Mouse (Mus musculus): ENCODE measurements around the gene Erc2. TPM values are rescaled to one million over a fixed set of nuclear protein-coding genes. Genes with fewer than 3 reads are reported as not detected.

Erc2 gene
- polyA plus RNA-seq, 2 experiments, result 0.52 to 0.99 TPM

GRCm38 (mm10) chr14:28304131-28304530, 681.9 kb downstream of the Erc2 start:
- ATAC-seq (ENCODE audit: insufficient read depth) (no peak), DNase-seq (ENCODE audit: low read depth in 3 of 3, low spot score in 3 of 3) (no peak)
- H3K36me3 ChIP-seq (replicated peaks; ENCODE audit: control insufficient read depth, insufficient read depth, low read depth), result no peaks in the 10 kb centered on the region
- H3K4me1 ChIP-seq (replicated peaks; ENCODE audit: control insufficient read depth in 2 of 2, insufficient read depth in 2 of 2, low read length in 1 of 2), result no peaks in the 10 kb centered on the region; a peak in 1 of 4 replicates
- TF ChIP-seq CTCF (IDR thresholded peaks at IDR 0.05; ENCODE audit: low read depth) (no peak), EP300 (IDR thresholded peaks at IDR 0.05; ENCODE audit: low read depth) (no peak)
- no peak overlapping the region for H3K27ac ChIP-seq
- H3K9ac ChIP-seq (replicated peaks), result no peak overlapping the region
- H3K4me3 ChIP-seq (ENCODE audit: insufficient read depth in 1 of 2, low read depth in 2 of 2, low read length in 2 of 2), result no peak overlapping the region
- H3K9me3 ChIP-seq (ENCODE audit: control insufficient read depth, low read length), result no peaks in the 10 kb centered on the region
- H3K27me3 ChIP-seq (ENCODE audit: control insufficient read depth, insufficient read depth, low read length), result no peaks in the 10 kb centered on the region
- H3K4me2 ChIP-seq (ENCODE audit: low read depth), result no peak overlapping the region
- WGBS (ENCODE audit: insufficient replicate concordance), result 48% methylated on average over 5 of the region's 5 CpGs

- Histone ChIP-seq H3K9ac (replicated peaks) (no peak overlapping the region), H3K4me3 (ENCODE audit: insufficient read depth in 1 of 2, low read depth in 2 of 2, low read length in 2 of 2) (no peak overlapping the region), H3K27me3 (ENCODE audit: control insufficient read depth, insufficient read depth, low read length) (no peaks in the 10 kb centered on the region), H3K9me3 (ENCODE audit: control insufficient read depth, low read length) (no peaks in the 10 kb centered on the region), H3K36me3 (replicated peaks; ENCODE audit: control insufficient read depth, insufficient read depth, low read depth) (no peaks in the 10 kb centered on the region), H3K27ac (no peak overlapping the region), H3K4me1 (replicated peaks; ENCODE audit: control insufficient read depth in 2 of 2, insufficient read depth in 2 of 2, low read length in 1 of 2) (no peaks in the 10 kb centered on the region; a peak in 1 of 4 replicates), H3K4me2 (ENCODE audit: low read depth) (no peak overlapping the region)
- TF ChIP-seq CTCF (IDR thresholded peaks at IDR 0.05; ENCODE audit: low read depth), result no peak
- TF ChIP-seq EP300 (IDR thresholded peaks at IDR 0.05; ENCODE audit: low read depth), result no peak
- DNase-seq (ENCODE audit: low read depth in 3 of 3, low spot score in 3 of 3), result no peak
- 50% methylated on average over 1 of the region's 1 CpGs for WGBS (ENCODE audit: insufficient replicate concordance)
- no peak for ATAC-seq (ENCODE audit: insufficient read depth)
Observed at GRCm38 (mm10) chr14:28308661-28309060, 686.4 kb downstream of the Erc2 start.

DNA sequence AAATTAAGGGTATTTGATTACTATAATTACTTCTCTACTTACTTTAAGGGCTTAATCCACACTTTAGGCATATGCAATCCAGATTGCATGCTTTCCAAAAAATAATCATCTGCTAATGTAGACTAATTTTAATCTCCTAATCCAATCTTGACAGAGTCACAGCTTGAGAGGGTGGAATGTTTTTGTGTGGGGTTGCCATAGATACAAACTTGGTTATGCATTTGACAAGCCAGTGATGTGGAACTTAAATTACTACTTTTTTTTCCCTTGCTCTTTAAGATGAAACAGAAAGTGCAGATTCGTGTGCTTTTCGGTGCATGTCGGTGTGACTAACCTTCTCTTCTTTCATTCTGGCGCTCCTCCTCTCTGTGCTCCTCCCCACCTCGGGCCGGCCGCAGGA, 694.6 kb downstream of the Erc2 start:
- WGBS (ENCODE audit: insufficient replicate concordance), result 72% methylated on average over 7 of the region's 7 CpGs
- no peak for DNase-seq (ENCODE audit: low read depth in 3 of 3, low spot score in 3 of 3)
- no peak overlapping the region for H3K4me3 ChIP-seq (ENCODE audit: insufficient read depth in 1 of 2, low read depth in 2 of 2, low read length in 2 of 2)
- no peaks in the 10 kb centered on the region for H3K27me3 ChIP-seq (ENCODE audit: control insufficient read depth, insufficient read depth, low read length)
- no peak overlapping the region for H3K9ac ChIP-seq (replicated peaks)
- H3K9me3 ChIP-seq (ENCODE audit: control insufficient read depth, low read length), result no peaks in the 10 kb centered on the region
- H3K4me1 ChIP-seq (replicated peaks; ENCODE audit: control insufficient read depth in 2 of 2, insufficient read depth in 2 of 2, low read length in 1 of 2), result no peaks in the 10 kb centered on the region
- no peak overlapping the region for H3K4me2 ChIP-seq (ENCODE audit: low read depth)
- TF ChIP-seq CTCF (IDR thresholded peaks at IDR 0.05; ENCODE audit: low read depth) (no peak), EP300 (IDR thresholded peaks at IDR 0.05; ENCODE audit: low read depth) (no peak)
- ATAC-seq (ENCODE audit: insufficient read depth), result no peak
- H3K27ac ChIP-seq, result no peak overlapping the region
- H3K36me3 ChIP-seq (replicated peaks; ENCODE audit: control insufficient read depth, insufficient read depth, low read depth), result no peaks in the 10 kb centered on the region

- Histone ChIP-seq H3K27me3 (ENCODE audit: control insufficient read depth, insufficient read depth, low read length) (no peaks in the 10 kb centered on the region), H3K4me2 (ENCODE audit: low read depth) (no peak overlapping the region), H3K27ac (no peak overlapping the region), H3K9ac (replicated peaks) (no peak overlapping the region), H3K9me3 (ENCODE audit: control insufficient read depth, low read length) (no peaks in the 10 kb centered on the region), H3K4me3 (ENCODE audit: insufficient read depth in 1 of 2, low read depth in 2 of 2, low read length in 2 of 2) (no peak overlapping the region), H3K36me3 (replicated peaks; ENCODE audit: control insufficient read depth, insufficient read depth, low read depth) (no peaks in the 10 kb centered on the region), H3K4me1 (replicated peaks; ENCODE audit: control insufficient read depth in 2 of 2, insufficient read depth in 2 of 2, low read length in 1 of 2) (no peaks in the 10 kb centered on the region)
- ATAC-seq (ENCODE audit: insufficient read depth) (no peak), DNase-seq (ENCODE audit: low read depth in 3 of 3, low spot score in 3 of 3) (no peak)
- no peak for TF ChIP-seq CTCF (IDR thresholded peaks at IDR 0.05; ENCODE audit: low read depth)
- TF ChIP-seq EP300 (IDR thresholded peaks at IDR 0.05; ENCODE audit: low read depth), result no peak
- WGBS (ENCODE audit: insufficient replicate concordance), result 65% methylated on average over 5 of the region's 5 CpGs
Observed at GRCm38 (mm10) chr14:28321916-28322534, 699.8 kb downstream of the Erc2 start.

- no peak overlapping the region for H3K4me3 ChIP-seq (ENCODE audit: insufficient read depth in 1 of 2, low read depth in 2 of 2, low read length in 2 of 2)
- ATAC-seq (ENCODE audit: insufficient read depth), result no peak
- H3K9me3 ChIP-seq (ENCODE audit: control insufficient read depth, low read length), result no peaks in the 10 kb centered on the region
- no peaks in the 10 kb centered on the region for H3K27me3 ChIP-seq (ENCODE audit: control insufficient read depth, insufficient read depth, low read length)
- H3K4me1 ChIP-seq (replicated peaks; ENCODE audit: control insufficient read depth in 2 of 2, insufficient read depth in 2 of 2, low read length in 1 of 2), result no peaks in the 10 kb centered on the region
- no peak for DNase-seq (ENCODE audit: low read depth in 3 of 3, low spot score in 3 of 3)
- no peak for TF ChIP-seq EP300 (IDR thresholded peaks at IDR 0.05; ENCODE audit: low read depth)
- no peak for TF ChIP-seq CTCF (IDR thresholded peaks at IDR 0.05; ENCODE audit: low read depth)
- no peak overlapping the region for H3K4me2 ChIP-seq (ENCODE audit: low read depth)
- no peaks in the 10 kb centered on the region for H3K36me3 ChIP-seq (replicated peaks; ENCODE audit: control insufficient read depth, insufficient read depth, low read depth)
- WGBS (ENCODE audit: insufficient replicate concordance), result 61% methylated on average over 2 of the region's 2 CpGs
- no peak overlapping the region for H3K27ac ChIP-seq
- no peak overlapping the region for H3K9ac ChIP-seq (replicated peaks)
Observed at GRCm38 (mm10) chr14:28323243-28323642, 701.0 kb downstream of the Erc2 start.

All from liver, embryonic 14.5 days (tissue).